In genomic region chr11:49824896-49825295, GRCm38 (mm10) we compare ENCODE assay signal across 8 mouse cellular contexts. TPM values are rescaled to one million over a fixed set of nuclear protein-coding genes. Genes with fewer than 3 reads are reported as not detected.
DNase-seq lines count a peak whose midpoint lies in the region; ATAC-seq and TF ChIP-seq lines count a peak whose summit lies in the region.

No protein-coding gene starts in this region.

- no peaks in the 10 kb centered on the region for H3K4me1 ChIP-seq in heart, embryonic 11.5 days (ENCODE audit: control insufficient read depth, insufficient read depth, low read length)
- no peaks in the 10 kb centered on the region for H3K4me1 ChIP-seq in neural tube, embryonic 11.5 days (ENCODE audit: control insufficient read depth, insufficient read depth, low read length)

- no peaks in the 10 kb centered on the region for H3K27me3 ChIP-seq in heart, embryonic 11.5 days (ENCODE audit: control insufficient read depth, insufficient read depth, low read length)
- no peaks in the 10 kb centered on the region for H3K27me3 ChIP-seq in neural tube, embryonic 11.5 days (ENCODE audit: control insufficient read depth, insufficient read depth, low read length)

- no peak for TF ChIP-seq POLR2A in brain, embryonic 14.5 days (IDR thresholded peaks at IDR 0.05; ENCODE audit: borderline replicate concordance, extremely low read depth, insufficient read depth, insufficient read length, poor library complexity, severe bottlenecking)

- no peak overlapping the region for H3K9ac ChIP-seq in heart, embryonic 11.5 days (ENCODE audit: low read depth, low read length)
- H3K9ac ChIP-seq in neural tube, embryonic 11.5 days (ENCODE audit: low read length), result no peak overlapping the region

- WGBS in heart, embryonic 11.5 days (ENCODE audit: insufficient replicate concordance), result 43% methylated on average over 2 of the region's 2 CpGs
- WGBS in neural tube, embryonic 11.5 days, result 45% methylated on average over 2 of the region's 2 CpGs

- peak; percentile 77 for TF ChIP-seq CTCF in brain, embryonic 14.5 days (IDR thresholded peaks at IDR 0.05; ENCODE audit: borderline replicate concordance, extremely low read depth, insufficient read depth, insufficient read length)
- peak; percentile 94 for TF ChIP-seq CTCF in gastrocnemius, adult 2 months (IDR thresholded peaks at IDR 0.05)

- H3K4me3 ChIP-seq in heart, embryonic 11.5 days (ENCODE audit: low read depth, low read length), result no peak overlapping the region
- no peak overlapping the region for H3K4me3 ChIP-seq in gastrocnemius, adult 2 months
- H3K4me3 ChIP-seq in neural tube, embryonic 11.5 days (ENCODE audit: low read depth, low read length), result no peak overlapping the region

- intact Hi-C loops in gastrocnemius, adult 2 months (cut with DNase I), result loop anchor here (5.0 kb wide), 1 partner anchor 47 kb away; no protein-coding TSS in a partner anchor

- no peaks in the 10 kb centered on the region for H3K9me3 ChIP-seq in heart, embryonic 11.5 days (replicated peaks; ENCODE audit: control insufficient read depth, low read length)
- no peaks in the 10 kb centered on the region for H3K9me3 ChIP-seq in neural tube, embryonic 11.5 days (ENCODE audit: control insufficient read depth, low read length)

- H3K27ac ChIP-seq in heart, embryonic 11.5 days (ENCODE audit: low read depth, low read length), result no peak overlapping the region
- no peak overlapping the region for H3K27ac ChIP-seq in gastrocnemius, adult 2 months
- H3K27ac ChIP-seq in neural tube, embryonic 11.5 days (ENCODE audit: low read depth, low read length), result no peak overlapping the region

- peak; percentile 65 to 91 for DNase-seq in heart, adult 18-20 months
- no peak for DNase-seq in brain, embryonic 14.5 days (ENCODE audit: low read depth)
- peak; percentile 77 for DNase-seq in gastrocnemius, adult 2 months
- DNase-seq in layer of hippocampus, postnatal 25 days (ENCODE audit: extremely low spot score in 1 of 2, low spot score in 1 of 2), result peak; percentile 58 to 80
- peak; percentile 69 for DNase-seq in neural tube, embryonic 11.5 days (ENCODE audit: low spot score)
- peak; percentile 65 to 88 for DNase-seq in thymus, postnatal 10 days (ENCODE audit: low spot score in 2 of 2)

- no peak overlapping the region for H3K4me2 ChIP-seq in heart, embryonic 11.5 days
- no peak overlapping the region for H3K4me2 ChIP-seq in neural tube, embryonic 11.5 days (ENCODE audit: low read depth)

- peaks cover 4% of the 10 kb centered on the region for H3K36me3 ChIP-seq in heart, embryonic 11.5 days (ENCODE audit: control insufficient read depth, insufficient read depth, low read length)
- H3K36me3 ChIP-seq in neural tube, embryonic 11.5 days (ENCODE audit: control insufficient read depth, insufficient read depth, low read length), result peaks cover 3% of the 10 kb centered on the region; the same call in 1 of the 2 replicates

- ATAC-seq in heart, embryonic 11.5 days (replicated peaks; ENCODE audit: insufficient number of reproducible peaks, low FRiP score, low TSS enrichment), result no peak
- peak; percentile 62 for ATAC-seq in CD4-positive, CD25-positive, alpha-beta regulatory T cell, adult 4 months
- ATAC-seq in neural tube, embryonic 11.5 days (ENCODE audit: insufficient read depth, low FRiP score, low TSS enrichment), result no peak

RNA-seq across cellular contexts. Expression of gene Mapk9, which starts 21.7 kb away (rescaled TPM):
- total RNA-seq in heart, adult 18-20 months (2021), result 10 to 100 TPM; 42.4 to 45.5 TPM
- polyA plus RNA-seq in heart, embryonic 11.5 days (2014; fragmentation: Nextera tagmentation; extraction: Ambion mirVana), result 35.8 and 40.8 TPM in 2 replicates
- polyA plus RNA-seq in CD4-positive, CD25-positive, alpha-beta regulatory T cell, adult 4 months (2017; shearing (Covaris generic)), result 10 to 100 TPM; 16.0 to 18.5 TPM
- 81.0 and 89.3 TPM in 2 replicates for polyA plus RNA-seq in brain, embryonic 14.5 days (2012; rRNA removed)
- 10 to 100 TPM; 47.4 to 54.4 TPM for total RNA-seq in gastrocnemius, adult 2 months (2021)
- total RNA-seq in layer of hippocampus, postnatal 25 days (2021), result 100 to 1,000 TPM; 138 to 149 TPM
- 50.9 and 51.8 TPM in 2 replicates for polyA plus RNA-seq in neural tube, embryonic 11.5 days (2014; fragmentation: Nextera tagmentation; extraction: Ambion mirVana)

RNA-seq across cellular contexts. Expression of gene Gfpt2, which starts 30.9 kb away (rescaled TPM):
- total RNA-seq in heart, adult 18-20 months (2021), result 1 to 10 TPM; 8.7 to 9.3 TPM
- polyA plus RNA-seq in heart, embryonic 11.5 days (2014; fragmentation: Nextera tagmentation; extraction: Ambion mirVana), result 13.9 and 18.4 TPM in 2 replicates
- polyA plus RNA-seq in CD4-positive, CD25-positive, alpha-beta regulatory T cell, adult 4 months (2017; shearing (Covaris generic)), result 1 to 10 TPM; 1.9 to 3.2 TPM
- polyA plus RNA-seq in brain, embryonic 14.5 days (2012; rRNA removed), result 5.5 and 6.7 TPM in 2 replicates
- total RNA-seq in gastrocnemius, adult 2 months (2021), result 10 to 100 TPM in 1 of 2 experiments, 1 to 10 TPM in 1; 7.5 to 11.1 TPM
- total RNA-seq in layer of hippocampus, postnatal 25 days (2021), result 1 to 10 TPM; 4.2 to 5.6 TPM
- polyA plus RNA-seq in neural tube, embryonic 11.5 days (2014; fragmentation: Nextera tagmentation; extraction: Ambion mirVana), result 10.9 and 11.8 TPM in 2 replicates
